Mouse (Mus musculus) intestine, embryonic 16.5 days (tissue): ENCODE measurements around the gene Fbxl17. TPM values are rescaled to one million over a fixed set of nuclear protein-coding genes. Genes with fewer than 3 reads are reported as not detected.

Source experiments
- ATAC-seq: fragments of 200-750 bp; cut with Nextera tagmentation; 2 replicates; pipeline ENCODE4 v1.8.0; 2017; ENCODE audit warnings: moderate TSS enrichment, moderate library complexity
- H3K27ac ChIP-seq: fragments of 300-500 bp; sonication (generic); 2 replicates; pipeline ENCODE4 v1.5.1; 2014; ENCODE audit warnings: mild to moderate bottlenecking, low read length
- H3K27me3 ChIP-seq: fragments of 300-500 bp; sonication (generic); replicated peaks from 2 replicates; pipeline ENCODE4 v1.6.1; 2014; ENCODE audit warnings: low read length, control low read depth, mixed read lengths; ENCODE audit not compliant: control insufficient read depth, insufficient read depth
- H3K36me3 ChIP-seq: fragments of 300-500 bp; sonication (generic); 2 replicates; pipeline ENCODE4 v1.6.1; 2014; ENCODE audit warnings: low read length, control low read depth; ENCODE audit not compliant: control insufficient read depth, insufficient read depth
- H3K4me1 ChIP-seq: fragments of 300-500 bp; sonication (generic); 2 replicates; pipeline ENCODE4 v1.6.1; 2014; ENCODE audit warnings: low read length, control low read depth, mixed read lengths; ENCODE audit not compliant: control insufficient read depth, insufficient read depth
- H3K4me2 ChIP-seq: fragments of 300-500 bp; sonication (generic); 2 replicates; pipeline ENCODE4 v1.6.1; 2014; ENCODE audit warnings: low read depth, low read length, control low read depth
- H3K4me3 ChIP-seq: fragments of 300-500 bp; sonication (generic); 2 replicates; pipeline ENCODE4 v1.5.1; 2014; ENCODE audit warnings: mild to moderate bottlenecking, low read length
- H3K9ac ChIP-seq: fragments of 300-500 bp; sonication (generic); 2 replicates; pipeline ENCODE4 v1.6.1; 2014; ENCODE audit warnings: low read depth, low read length
- H3K9me3 ChIP-seq: fragments of 300-500 bp; sonication (generic); 2 replicates; pipeline ENCODE4 v1.6.1; 2016; ENCODE audit warnings: low read length, control low read depth; ENCODE audit not compliant: control insufficient read depth
- WGBS: fragments of 180-500 bp; shearing (Covaris S2); extraction: QIAGEN DNeasy Blood & Tissue Kit; methylation state at CpG from one replicate; pipeline ENCODE4 v1.1.7; 2014; 5-methylcytosine and 5-hydroxymethylcytosine counted together
- polyA plus RNA-seq: library from polyadenylated mRNA; unstranded; fragments of >200 nt; fragmentation: Nextera tagmentation; extraction: Ambion mirVana; gene quantifications from 2 replicates; pipeline ENCODE4 v1.2.1, GENCODE M21; 2015

The Fbxl17 gene
- polyA plus RNA-seq, 1 experiment from 2014 or later = 2.3 TPM

DNA sequence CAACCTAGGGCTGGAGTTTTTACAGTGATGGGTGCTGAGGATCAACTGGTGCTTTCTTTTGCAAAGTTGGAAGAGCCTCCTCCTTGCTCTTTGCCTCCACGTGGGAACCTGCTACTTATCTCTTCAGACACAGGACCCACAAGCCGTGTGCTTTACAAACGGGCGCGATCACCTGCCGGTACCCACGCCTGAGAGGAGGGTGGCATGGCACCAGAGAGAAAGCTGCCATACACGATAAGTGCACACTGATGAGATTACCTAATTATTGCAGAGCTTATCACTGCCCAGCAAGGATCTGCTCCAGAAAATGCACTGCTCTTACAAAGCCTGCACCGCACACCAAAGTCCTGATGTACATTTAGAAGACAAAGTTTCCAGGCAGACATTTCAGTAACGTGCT is 187.5 kb downstream of the Fbxl17 start:
- Histone ChIP-seq H3K4me2 (no peak overlapping the region), H3K36me3 (0 out of 2 replicates have a peak, but pooled peaks cover 2% of the 10 kb centered on the region), H3K9me3 (peaks cover 3% of the 10 kb centered on the region; the same call in 1 of the 2 replicates), H3K27me3 (no peaks in the 10 kb centered on the region), H3K27ac (no peak overlapping the region), H3K9ac (no peak overlapping the region), H3K4me3 (no peak overlapping the region), H3K4me1 (no peaks in the 10 kb centered on the region)
- 90% methylated on average over 10 of the region's 10 CpGs for WGBS
- peak; percentile 84 for ATAC-seq

DNA sequence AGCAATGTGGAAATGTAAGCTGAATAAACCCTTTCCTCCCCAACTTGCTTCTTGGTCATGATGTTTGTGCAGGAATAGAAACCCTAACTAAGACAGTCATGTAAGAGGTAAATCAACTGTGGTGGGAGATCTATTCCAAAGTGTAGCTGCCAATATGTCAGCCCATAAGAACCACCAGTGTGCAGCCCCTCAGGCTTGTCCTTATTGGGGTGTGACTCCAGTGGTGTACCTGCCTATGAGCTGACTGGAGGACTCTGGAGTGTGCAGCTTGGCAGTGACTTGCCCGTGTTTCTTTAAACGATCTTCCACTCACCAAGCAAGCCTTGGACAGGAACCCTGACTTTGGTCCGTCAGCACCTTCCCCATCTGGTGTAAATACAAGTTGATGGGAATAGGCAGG is 188.2 kb downstream of the Fbxl17 start:
- Histone ChIP-seq H3K4me3 (no peak overlapping the region), H3K9ac (no peak overlapping the region), H3K9me3 (peaks cover 3% of the 10 kb centered on the region; the same call in 1 of the 2 replicates), H3K4me2 (no peak overlapping the region), H3K27me3 (no peaks in the 10 kb centered on the region), H3K36me3 (0 out of 2 replicates have a peak, but pooled peaks cover 2% of the 10 kb centered on the region), H3K4me1 (no peaks in the 10 kb centered on the region), H3K27ac (no peak overlapping the region)
- ATAC-seq = no peak
- WGBS = 79% methylated on average over 3 of the region's 3 CpGs

DNA sequence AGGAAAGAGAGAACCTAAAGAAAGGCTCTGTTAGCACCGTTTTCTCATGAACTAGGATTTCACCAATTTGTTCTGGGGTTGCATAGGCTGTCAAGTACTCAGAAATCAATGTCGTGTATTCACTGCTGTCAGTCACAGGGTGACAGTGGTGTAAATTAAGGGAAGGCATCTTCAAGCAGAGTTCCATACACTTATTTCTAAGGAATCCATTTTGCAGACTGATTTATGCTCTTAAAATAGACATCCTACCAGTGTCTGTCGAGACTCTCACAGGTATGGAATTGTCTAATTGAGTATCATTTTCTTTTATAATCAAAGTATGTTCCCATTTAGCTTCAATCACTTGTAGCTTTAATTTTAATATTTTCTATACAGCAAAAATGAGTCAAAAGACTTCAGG is 189.8 kb downstream of the Fbxl17 start:
- no peak overlapping the region for H3K9ac ChIP-seq
- WGBS = 76% methylated on average over 3 of the region's 3 CpGs
- ATAC-seq = no peak
- no peak overlapping the region for H3K27ac ChIP-seq
- H3K4me1 ChIP-seq = no peaks in the 10 kb centered on the region
- H3K4me2 ChIP-seq = no peak overlapping the region
- 0 out of 2 replicates have a peak, but pooled peaks cover 2% of the 10 kb centered on the region for H3K36me3 ChIP-seq
- H3K4me3 ChIP-seq = no peak overlapping the region
- no peaks in the 10 kb centered on the region for H3K27me3 ChIP-seq
- peaks cover 3% of the 10 kb centered on the region; the same call in 1 of the 2 replicates for H3K9me3 ChIP-seq

DNA sequence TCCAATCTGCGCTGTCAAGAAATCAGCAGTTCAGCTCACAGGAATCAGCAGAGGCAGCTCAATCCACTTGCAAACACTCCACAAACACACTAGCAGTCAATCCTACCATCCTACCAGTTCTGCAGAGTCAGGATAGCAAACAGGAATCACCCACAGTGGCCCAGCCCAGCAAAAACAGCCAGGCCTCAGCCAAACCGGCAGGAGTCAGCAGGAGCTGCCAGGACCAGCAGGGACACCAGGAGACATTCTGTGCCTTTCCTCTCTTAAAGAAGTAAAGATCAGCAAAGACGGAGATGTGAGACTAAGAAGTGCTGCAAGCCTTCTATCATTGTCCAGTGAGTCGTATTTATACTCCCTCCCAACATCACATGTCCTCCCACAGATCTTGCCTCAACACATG is 196.0 kb downstream of the Fbxl17 start:
- Histone ChIP-seq H3K9me3 (no peaks in the 10 kb centered on the region), H3K4me3 (no peak overlapping the region), H3K4me1 (no peaks in the 10 kb centered on the region), H3K9ac (no peak overlapping the region), H3K4me2 (no peak overlapping the region), H3K27ac (no peak overlapping the region), H3K27me3 (no peaks in the 10 kb centered on the region), H3K36me3 (no peaks in the 10 kb centered on the region)
- 54% methylated on average over 4 of the region's 4 CpGs for WGBS
- no peak for ATAC-seq

DNA sequence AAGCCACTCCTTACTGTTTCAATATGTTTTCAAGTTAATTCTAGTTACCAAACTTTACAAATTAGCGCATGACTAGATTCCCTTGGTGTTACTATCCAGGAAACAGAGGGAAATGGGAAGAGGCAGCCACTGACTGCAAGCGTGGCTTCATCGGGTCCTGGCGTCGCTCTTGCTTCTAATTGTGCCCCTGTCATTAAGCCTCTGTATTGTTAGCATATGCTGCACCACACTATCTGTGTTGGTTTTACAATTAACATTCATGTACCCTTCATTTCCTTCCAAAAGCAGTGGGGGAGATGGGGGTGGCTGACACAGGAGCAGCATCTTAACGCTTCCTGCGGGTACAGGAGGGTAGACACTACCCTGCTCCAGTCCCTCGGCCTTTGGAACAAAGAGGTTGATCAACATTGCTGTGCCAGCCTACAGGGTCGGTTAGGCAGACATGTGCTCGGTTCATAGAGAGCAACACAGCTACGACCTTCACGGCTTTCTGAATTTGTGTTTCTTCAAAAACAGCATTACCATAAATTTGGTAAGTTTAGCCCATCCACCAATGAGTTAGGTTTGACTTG is 197.9 kb downstream of the Fbxl17 start:
- no peaks in the 10 kb centered on the region for H3K9me3 ChIP-seq

DNA sequence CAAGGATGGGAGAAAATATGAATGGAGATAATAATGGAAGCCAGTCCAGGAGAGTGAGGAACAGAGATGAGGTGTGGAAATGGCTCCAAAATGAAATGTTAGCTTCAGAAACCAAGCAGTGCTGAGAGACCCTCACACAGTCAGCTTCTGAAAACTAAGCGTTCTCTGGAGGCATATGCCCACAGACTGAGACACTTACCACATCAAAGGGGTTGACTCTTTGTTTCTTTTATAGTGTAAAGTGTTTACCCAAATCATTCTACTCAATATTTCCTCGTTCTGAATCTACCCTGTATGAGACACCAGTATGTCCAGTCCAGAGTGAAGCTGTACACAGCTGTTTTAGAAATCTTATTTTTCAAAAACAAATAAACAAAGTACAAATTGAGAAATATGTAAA is 204.3 kb downstream of the Fbxl17 start:
- no peaks in the 10 kb centered on the region for H3K27me3 ChIP-seq
- no peak overlapping the region for H3K4me2 ChIP-seq
- 33% methylated on average over 2 of the region's 2 CpGs for WGBS
- H3K27ac ChIP-seq = no peak overlapping the region
- no peak overlapping the region for H3K9ac ChIP-seq
- H3K4me3 ChIP-seq = no peak overlapping the region
- H3K4me1 ChIP-seq = 0 out of 2 replicates have a peak, but pooled peaks cover 4% of the 10 kb centered on the region
- H3K36me3 ChIP-seq = no peaks in the 10 kb centered on the region
- H3K9me3 ChIP-seq = 0 out of 2 replicates have a peak, but pooled peaks cover 2% of the 10 kb centered on the region
- ATAC-seq = no peak

More for the DNA sequence above, 197.9 kb downstream of the Fbxl17 start:
- H3K27ac ChIP-seq = no peak overlapping the region
- no peak for ATAC-seq
- no peaks in the 10 kb centered on the region for H3K4me1 ChIP-seq
- WGBS = 77% methylated on average over 12 of the region's 12 CpGs
- no peak overlapping the region for H3K9ac ChIP-seq
- H3K4me3 ChIP-seq = no peak overlapping the region
- no peaks in the 10 kb centered on the region for H3K36me3 ChIP-seq
- no peak overlapping the region for H3K4me2 ChIP-seq
- no peaks in the 10 kb centered on the region for H3K27me3 ChIP-seq

DNA sequence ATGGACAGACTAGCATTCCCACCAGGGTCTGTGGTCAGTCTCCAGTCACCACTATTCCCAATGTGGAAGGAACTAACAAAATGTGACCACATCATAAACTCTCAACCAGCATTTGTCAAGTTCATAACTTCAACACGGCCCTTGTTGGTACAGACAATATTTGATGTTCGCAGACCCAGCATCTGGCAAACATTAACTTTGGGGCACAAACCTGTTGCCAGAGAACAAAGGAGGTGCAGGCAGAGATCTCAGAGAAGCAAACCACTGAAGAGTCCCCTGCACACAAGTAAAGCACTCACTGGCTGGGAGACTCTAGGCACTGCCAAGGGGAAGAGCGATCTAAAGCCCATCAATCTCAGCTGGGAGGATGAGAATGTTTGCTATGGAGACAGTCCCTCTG is 204.9 kb downstream of the Fbxl17 start:
- Histone ChIP-seq H3K36me3 (no peaks in the 10 kb centered on the region), H3K4me2 (no peak overlapping the region), H3K27me3 (no peaks in the 10 kb centered on the region), H3K4me3 (no peak overlapping the region), H3K9ac (no peak overlapping the region), H3K4me1 (0 out of 2 replicates have a peak, but pooled peaks cover 4% of the 10 kb centered on the region), H3K27ac (no peak overlapping the region), H3K9me3 (0 out of 2 replicates have a peak, but pooled peaks cover 2% of the 10 kb centered on the region)
- ATAC-seq = no peak
- 48% methylated on average over 3 of the region's 3 CpGs for WGBS

DNA sequence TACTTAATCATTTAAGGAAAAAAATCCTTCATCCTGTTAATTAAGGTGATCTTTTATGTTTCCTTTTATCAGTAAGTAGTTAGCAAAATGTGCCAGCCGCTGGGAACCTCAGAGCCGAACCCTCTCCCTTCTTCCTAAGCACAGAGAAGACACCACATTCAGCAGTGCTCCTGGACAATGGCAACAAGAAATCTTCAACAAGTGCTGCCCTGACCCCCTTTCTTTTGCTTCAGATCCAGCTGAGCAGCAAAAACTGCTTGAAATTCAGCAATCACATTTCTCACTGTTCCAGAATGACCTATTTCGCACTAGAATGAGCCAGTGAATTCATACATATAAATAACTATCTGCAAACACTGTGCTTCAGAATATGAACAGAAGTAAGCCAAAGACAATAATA is 205.8 kb downstream of the Fbxl17 start:
- 79% methylated on average over 3 of the region's 3 CpGs for WGBS
- H3K27ac ChIP-seq = no peak overlapping the region
- 0 out of 2 replicates have a peak, but pooled peaks cover 4% of the 10 kb centered on the region for H3K4me1 ChIP-seq
- H3K4me3 ChIP-seq = no peak overlapping the region
- no peak overlapping the region for H3K9ac ChIP-seq
- no peaks in the 10 kb centered on the region for H3K27me3 ChIP-seq
- ATAC-seq = no peak
- no peak overlapping the region for H3K4me2 ChIP-seq
- no peaks in the 10 kb centered on the region for H3K36me3 ChIP-seq
- 0 out of 2 replicates have a peak, but pooled peaks cover 2% of the 10 kb centered on the region for H3K9me3 ChIP-seq

DNA sequence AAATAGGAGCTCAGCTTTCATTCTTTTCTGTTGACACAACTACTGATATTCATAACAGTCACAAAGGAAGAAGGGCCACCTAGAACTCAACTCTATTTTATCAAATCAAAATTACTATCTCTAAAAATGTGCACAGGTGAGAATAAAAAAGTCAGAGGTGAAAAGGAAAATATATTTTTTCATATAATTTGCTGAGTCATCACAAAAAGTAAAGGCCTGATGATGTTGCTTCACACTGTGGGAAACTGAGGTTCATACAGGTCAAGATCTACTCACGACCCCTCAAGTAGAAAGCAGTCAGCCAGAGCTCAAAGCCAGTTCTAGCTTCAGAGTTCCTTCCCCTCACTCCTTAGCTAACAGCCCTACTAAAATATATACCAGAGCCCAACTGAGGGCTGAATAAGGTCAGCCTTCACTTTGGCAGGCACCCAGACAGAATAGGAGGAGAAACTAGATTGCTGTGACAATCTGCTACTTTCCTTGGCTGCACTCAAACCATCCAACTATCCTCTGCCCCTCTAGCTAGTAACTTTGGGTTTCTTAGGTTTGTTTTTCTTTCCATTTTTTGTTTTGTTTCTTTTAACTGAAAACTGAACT is 210.4 kb downstream of the Fbxl17 start:
- H3K4me2 ChIP-seq = no peak overlapping the region
- no peak overlapping the region for H3K4me3 ChIP-seq
- H3K27me3 ChIP-seq = no peaks in the 10 kb centered on the region
- no peaks in the 10 kb centered on the region for H3K9me3 ChIP-seq
- no peak overlapping the region for H3K9ac ChIP-seq
- no peaks in the 10 kb centered on the region for H3K36me3 ChIP-seq
- ATAC-seq = no peak
- peaks cover 5% of the 10 kb centered on the region for H3K4me1 ChIP-seq
- WGBS = 58% methylated on average over 1 of the region's 1 CpGs
- no peak overlapping the region for H3K27ac ChIP-seq
